8 mouse cellular contexts compared by ENCODE assay signal in genomic region chr15:5243959-5244905, GRCm38 (mm10). TPM values are rescaled to one million over a fixed set of nuclear protein-coding genes. Genes with fewer than 3 reads are reported as not detected.
DNase-seq lines count a peak whose midpoint lies in the region; ATAC-seq and TF ChIP-seq lines count a peak whose summit lies in the region.

Gene Ptger4, minus strand, starts transcription at chr15:5244187.

- in situ Hi-C loops in CH12.LX (cut with MboI; ENCODE audit: low pct_ligation_motif_present, low pct_unique_long_range_greater_than_20kb, low sequenced_read_pairs), result loop anchor here (10.0 to 25.0 kb wide), 4 partner anchors 368 to 968 kb away; no protein-coding TSS in a partner anchor

- TF ChIP-seq POLR2A in CH12.LX (IDR thresholded peaks at IDR 0.05; ENCODE audit: low read depth, low read length), result peak; percentile 88
- no peak; the same call in 1 of the 2 replicates for TF ChIP-seq POLR2A in testis, adult 2 months (IDR thresholded peaks at IDR 0.05; ENCODE audit: control insufficient read depth, low read depth, low read length)

- no peaks in the 10 kb centered on the region for H3K9me3 ChIP-seq in CH12.LX (replicated peaks; ENCODE audit: low read length)
- no peaks in the 10 kb centered on the region for H3K9me3 ChIP-seq in heart, embryonic 15.5 days (replicated peaks)
- no peaks in the 10 kb centered on the region for H3K9me3 ChIP-seq in liver, embryonic 16.5 days (replicated peaks; ENCODE audit: control insufficient read depth, low read length)
- no peaks in the 10 kb centered on the region for H3K9me3 ChIP-seq in neural tube, embryonic 12.5 days

- no peak within 1 kb of the TSS for H3K27ac ChIP-seq in CH12.LX (ENCODE audit: insufficient read depth, low read depth)
- no peak within 1 kb of the TSS for H3K27ac ChIP-seq in heart, embryonic 15.5 days
- no peak within 1 kb of the TSS; the same call in 1 of the 2 replicates for H3K27ac ChIP-seq in liver, embryonic 16.5 days (ENCODE audit: low read length)
- no peak within 1 kb of the TSS for H3K27ac ChIP-seq in neural tube, embryonic 12.5 days
- H3K27ac ChIP-seq in testis, adult 2 months (ENCODE audit: control insufficient read depth, insufficient read depth, low read depth, low read length), result no peak within 1 kb of the TSS

- TF ChIP-seq CTCF in CH12.LX (conservative IDR thresholded peaks at IDR 0.05 in 1 of 2, IDR thresholded peaks at IDR 0.05 in 1 of 2; ENCODE audit: low read depth in 2 of 2, low read length in 2 of 2), result no peak
- TF ChIP-seq CTCF in testis, adult 2 months (IDR thresholded peaks at IDR 0.05; ENCODE audit: control insufficient read depth, insufficient read depth, insufficient replicate concordance, low read depth, low read length), result no peak

- H3K9ac ChIP-seq in CH12.LX (ENCODE audit: insufficient read depth, low read depth), result peak within 1 kb of the TSS; percentile 14; the same call in 1 of the 2 replicates
- peak within 1 kb of the TSS; percentile 53 for H3K9ac ChIP-seq in heart, embryonic 15.5 days
- H3K9ac ChIP-seq in liver, embryonic 16.5 days (ENCODE audit: low read depth, low read length), result peak within 1 kb of the TSS; percentile 82
- H3K9ac ChIP-seq in neural tube, embryonic 12.5 days, result 0 out of 2 replicates have a peak within 1 kb of the TSS, but pooled peaks have one; percentile 44

- H3K4me3 ChIP-seq in CH12.LX (replicated peaks in 1 of 3; ENCODE audit: low read depth in 2 of 3, low read length in 2 of 3, poor library complexity in 1 of 3), result peak within 1 kb of the TSS; percentile 49 to 81 (median 56)
- peak within 1 kb of the TSS; percentile 61 for H3K4me3 ChIP-seq in heart, embryonic 15.5 days
- peak within 1 kb of the TSS; percentile 78 for H3K4me3 ChIP-seq in liver, embryonic 16.5 days (ENCODE audit: low read depth, low read length)
- H3K4me3 ChIP-seq in neural tube, embryonic 12.5 days, result peak within 1 kb of the TSS; percentile 45
- H3K4me3 ChIP-seq in testis, adult 2 months (ENCODE audit: control insufficient read depth, low read depth, low read length), result peak within 1 kb of the TSS; percentile 90

- peak within 1 kb of the TSS; percentile 77 for H3K4me2 ChIP-seq in CH12.LX (ENCODE audit: insufficient read depth, low read depth, poor library complexity, severe bottlenecking)
- peak within 1 kb of the TSS; percentile 99 for H3K4me2 ChIP-seq in heart, embryonic 15.5 days
- H3K4me2 ChIP-seq in liver, embryonic 16.5 days (ENCODE audit: low read depth, low read length), result peak within 1 kb of the TSS; percentile 100
- peak within 1 kb of the TSS; percentile 94 for H3K4me2 ChIP-seq in neural tube, embryonic 12.5 days (replicated peaks)

- no peak for TF ChIP-seq EP300 in CH12.LX (IDR thresholded peaks at IDR 0.05; ENCODE audit: low read length)

- H3K27me3 ChIP-seq in CH12.LX (replicated peaks), result no peaks in the 10 kb centered on the region
- H3K27me3 ChIP-seq in heart, embryonic 15.5 days, result peaks cover 37% of the 10 kb centered on the region
- H3K27me3 ChIP-seq in liver, embryonic 16.5 days (ENCODE audit: control insufficient read depth, insufficient read depth, low read depth, low read length), result peaks cover 27% of the 10 kb centered on the region
- peaks cover 38% of the 10 kb centered on the region for H3K27me3 ChIP-seq in neural tube, embryonic 12.5 days (replicated peaks)
- no peaks in the 10 kb centered on the region for H3K27me3 ChIP-seq in testis, adult 2 months (ENCODE audit: control insufficient read depth, insufficient read depth, low read length)

- TF ChIP-seq RAD21 in CH12.LX (IDR thresholded peaks at IDR 0.05; ENCODE audit: low read depth, low read length), result no peak

- peak; percentile 93 for DNase-seq in CH12.LX (ENCODE audit: extremely low read depth)
- peak; percentile 94 for DNase-seq in c-Kit-positive CD71-negative TER-119-negative erythroid progenitor cells, embryonic 14.5 days (ENCODE audit: low read depth)
- peak; percentile 60 for DNase-seq in fibroblast of lung, adult 2 months (ENCODE audit: low read depth)
- DNase-seq in kidney, postnatal 14 days, result peak; percentile 94

- peaks cover 5% of the 10 kb centered on the region for H3K79me2 ChIP-seq in CH12.LX (replicated peaks; ENCODE audit: control insufficient read depth, extremely low read depth, insufficient read depth, poor library complexity, severe bottlenecking)

- under 1% methylated on average over 61 of the region's 61 CpGs for WGBS in heart, embryonic 15.5 days
- 1% methylated on average over 60 of the region's 61 CpGs for WGBS in liver, embryonic 16.5 days (ENCODE audit: insufficient replicate concordance)
- WGBS in neural tube, embryonic 12.5 days, result under 1% methylated on average over 61 of the region's 61 CpGs

- peaks cover 8 to 36% of the 10 kb centered on the region in 2 experiments; a peak in 2 of 4 replicates for H3K4me1 ChIP-seq in CH12.LX (ENCODE audit: control insufficient read depth in 1 of 2, insufficient read depth in 2 of 2)
- H3K4me1 ChIP-seq in heart, embryonic 15.5 days (replicated peaks), result peaks cover 26% of the 10 kb centered on the region
- peaks cover 46% of the 10 kb centered on the region for H3K4me1 ChIP-seq in liver, embryonic 16.5 days (ENCODE audit: control insufficient read depth, low read depth, low read length)
- peaks cover 23% of the 10 kb centered on the region for H3K4me1 ChIP-seq in neural tube, embryonic 12.5 days
- H3K4me1 ChIP-seq in testis, adult 2 months (ENCODE audit: control insufficient read depth, insufficient read depth, low read length), result peaks cover 25% of the 10 kb centered on the region

- ATAC-seq in heart, embryonic 15.5 days (replicated peaks; ENCODE audit: insufficient number of reproducible peaks, insufficient read depth, low FRiP score, low read depth), result peak; percentile 90
- ATAC-seq in liver, embryonic 16.5 days (ENCODE audit: low read depth), result peak; percentile 96
- ATAC-seq in neural tube, embryonic 12.5 days (ENCODE audit: low FRiP score, low read depth), result peak; percentile 97

- H3K36me3 ChIP-seq in CH12.LX (replicated peaks in 1 of 2; ENCODE audit: control insufficient read depth in 1 of 2, insufficient read depth in 1 of 2, low read length in 1 of 2), result no peaks in the 10 kb centered on the region
- H3K36me3 ChIP-seq in heart, embryonic 15.5 days, result no peaks in the 10 kb centered on the region
- H3K36me3 ChIP-seq in liver, embryonic 16.5 days (ENCODE audit: control insufficient read depth, insufficient read depth), result no peaks in the 10 kb centered on the region
- H3K36me3 ChIP-seq in neural tube, embryonic 12.5 days, result no peaks in the 10 kb centered on the region
- no peaks in the 10 kb centered on the region for H3K36me3 ChIP-seq in testis, adult 2 months (ENCODE audit: control insufficient read depth, insufficient read depth, low read length)

- dilution Hi-C loops in CH12.LX (cut with MboI; ENCODE audit: extremely low pct_ligation_motif_present, extremely low pct_unique_long_range_greater_than_20kb, low sequenced_read_pairs), result no loop called here

TF ChIP-seq in CH12.LX, 34 proteins besides CTCF, POLR2A, EP300 and RAD21 (continues in another document):
- TF ChIP-seq ELF1 (IDR thresholded peaks at IDR 0.05; ENCODE audit: low read depth, low read length), result peak; percentile 31
- no peak for TF ChIP-seq MEF2A (IDR thresholded peaks at IDR 0.05; ENCODE audit: borderline replicate concordance, low read depth, low read length)
- TF ChIP-seq MAX (IDR thresholded peaks at IDR 0.05; ENCODE audit: low read length), result no peak
- no peak for TF ChIP-seq ZNF384 (IDR thresholded peaks at IDR 0.05; ENCODE audit: low read depth, low read length)
- TF ChIP-seq PAX5 (IDR thresholded peaks at IDR 0.05; ENCODE audit: low read length), result no peak
- no peak; the same call in 1 of the 2 replicates for TF ChIP-seq ETS1 (conservative IDR thresholded peaks at IDR 0.05; ENCODE audit: low read depth, low read length)
- no peak for TF ChIP-seq E2F4 (IDR thresholded peaks at IDR 0.05; ENCODE audit: insufficient replicate concordance, low read depth, low read length)
- TF ChIP-seq ZKSCAN1 (IDR thresholded peaks at IDR 0.05; ENCODE audit: borderline replicate concordance, low read depth, low read length), result no peak
- TF ChIP-seq UBTF (IDR thresholded peaks at IDR 0.05; ENCODE audit: low read depth, low read length), result no peak
- TF ChIP-seq HCFC1 (IDR thresholded peaks at IDR 0.05; ENCODE audit: low read depth, low read length), result 0 out of 2 replicates have a peak, but pooled peaks have one; percentile 11
- no peak for TF ChIP-seq CHD2 (IDR thresholded peaks at IDR 0.05; ENCODE audit: low read length)
- peak; percentile 75 for TF ChIP-seq TCF12 (IDR thresholded peaks at IDR 0.05; ENCODE audit: low read depth, low read length)
- no peak for TF ChIP-seq KAT2A (IDR thresholded peaks at IDR 0.05; ENCODE audit: insufficient replicate concordance, low read length)
- TF ChIP-seq SMC3 (IDR thresholded peaks at IDR 0.05; ENCODE audit: low read depth, low read length), result no peak
- TF ChIP-seq POLR2AphosphoS2 (IDR thresholded peaks at IDR 0.05; ENCODE audit: low read depth, low read length), result peak; percentile 78; the same call in 1 of the 2 replicates
- peak; percentile 90 for TF ChIP-seq ZMIZ1 (IDR thresholded peaks at IDR 0.05; ENCODE audit: low read depth, low read length)
- peak; percentile 28; the same call in 1 of the 2 replicates for TF ChIP-seq CHD1 (IDR thresholded peaks at IDR 0.05; ENCODE audit: low read depth, low read length)
- peak; percentile 40; the same call in 1 of the 2 replicates for TF ChIP-seq MAZ (IDR thresholded peaks at IDR 0.05; ENCODE audit: low read depth, low read length)
- TF ChIP-seq BHLHE40 (IDR thresholded peaks at IDR 0.05; ENCODE audit: low read depth, low read length), result no peak
- peak; percentile 75 for TF ChIP-seq NELFE (IDR thresholded peaks at IDR 0.05; ENCODE audit: low read depth, low read length)
- TF ChIP-seq ZC3H11A (IDR thresholded peaks at IDR 0.05; ENCODE audit: low read depth, low read length), result no peak
- no peak for TF ChIP-seq USF2 (conservative IDR thresholded peaks at IDR 0.05; ENCODE audit: low read depth, low read length)
- TF ChIP-seq IRF4 (IDR thresholded peaks at IDR 0.05; ENCODE audit: low read depth, low read length), result no peak
- peak; percentile 67 for TF ChIP-seq MXI1 (IDR thresholded peaks at IDR 0.05; ENCODE audit: low read depth, low read length)
- TF ChIP-seq MAFK (IDR thresholded peaks at IDR 0.05; ENCODE audit: insufficient replicate concordance, low read length), result no peak
- no peak for TF ChIP-seq MYC (IDR thresholded peaks at IDR 0.05; ENCODE audit: low read depth, low read length)

RNA-seq across cellular contexts. Expression of gene Ptger4, which starts in this region (rescaled TPM):
- total RNA-seq in CH12.LX (2012; rRNA removed) (4.2 and 6.5 TPM in 2 replicates), CH12.LX (2014; rRNA removed) (4.7 and 5.5 TPM in 2 replicates)
- 3.1 and 4.4 TPM in 2 replicates for polyA plus RNA-seq in CH12.LX (2012; ENCODE audit: insufficient read length, low read depth)
- polyA plus RNA-seq in heart, embryonic 15.5 days (2015; fragmentation: Nextera tagmentation; extraction: Ambion mirVana), result 4.2 and 4.7 TPM in 2 replicates
- polyA plus RNA-seq in liver, embryonic 16.5 days (2015; fragmentation: Nextera tagmentation; extraction: Ambion mirVana), result 1.1 and 1.4 TPM in 2 replicates
- polyA plus RNA-seq in neural tube, embryonic 12.5 days (2016; fragmentation: Nextera tagmentation; extraction: Ambion mirVana), result 2.7 and 3.0 TPM in 2 replicates
- 0.17 and 0.47 TPM in 2 replicates for polyA plus RNA-seq in testis, adult 2 months (2012; rRNA removed)

Comparison
In these comparisons a context has a peak if more than half of its experiments do, and no peak if none do; other contexts are left out.
1. H3K9ac ChIP-seq: peak in every context shown above with its lines; median percentile 82 in liver, embryonic 16.5 days; 53 in heart, embryonic 15.5 days; 44 in neural tube, embryonic 12.5 days; 14 in CH12.LX.